In the genomic region with DNA sequence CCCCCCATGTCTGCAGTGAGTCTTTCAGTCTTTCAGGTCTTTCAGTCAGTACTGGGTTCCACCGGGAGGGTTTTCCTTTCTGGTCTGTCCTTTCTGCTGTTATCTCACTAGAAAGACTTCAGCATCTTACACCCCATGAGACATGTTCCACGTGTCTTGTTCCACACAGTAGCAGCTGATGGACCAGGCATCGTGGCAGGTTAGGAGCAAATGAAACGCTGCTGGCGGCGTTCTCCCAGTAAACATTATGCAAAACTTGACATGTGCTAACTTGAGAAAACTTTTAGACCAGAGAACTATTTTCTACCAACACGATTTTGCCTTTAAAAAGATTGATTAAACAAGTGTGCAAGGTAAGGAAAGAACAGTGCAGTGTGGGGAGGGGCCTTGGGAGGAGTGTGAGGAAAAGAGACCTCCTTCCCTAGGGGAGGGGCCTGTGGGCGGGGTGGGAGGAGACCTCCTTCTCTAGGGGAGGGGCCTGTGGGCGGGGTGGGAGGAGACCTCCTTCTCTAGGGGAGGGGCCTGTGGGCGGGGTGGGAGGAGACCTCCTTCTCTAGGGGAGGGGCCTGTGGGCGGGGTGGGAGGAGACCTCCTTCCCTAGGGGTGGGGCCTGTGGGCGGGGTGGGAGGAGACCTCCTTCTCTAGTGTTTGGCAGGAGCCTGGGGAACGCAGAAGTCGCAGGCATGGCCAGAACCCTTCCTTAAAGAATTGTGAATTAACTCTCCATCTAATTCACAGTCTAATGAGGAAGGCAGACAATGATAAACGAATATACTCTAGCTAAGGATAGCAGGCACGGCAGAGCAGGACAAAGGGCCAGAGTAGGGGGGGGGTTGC, we compare ENCODE assay signal across 8 mouse cellular contexts.
A peak's percentile ranks its signal among the peaks of the same experiment; 100 is the strongest.
DNase-seq lines count a peak whose midpoint lies in the region; ATAC-seq and TF ChIP-seq lines count a peak whose summit lies in the region.

No protein-coding gene starts in this region.

- 5% methylated on average over 16 of the region's 16 CpGs for whole genome bisulfite sequencing in heart, embryonic 13.5 days

- H3K27ac ChIP-seq in left cerebral cortex, adult 2 months: no peak overlapping the region
- no peak overlapping the region for H3K27ac ChIP-seq in cortical plate, adult 2 months (ENCODE audit: insufficient read depth, low read length)
- peak overlapping the region; percentile 53 for H3K27ac ChIP-seq in heart, embryonic 13.5 days (replicated peaks)

- ATAC-seq in heart, embryonic 13.5 days (ENCODE audit: extremely low read depth, insufficient number of reproducible peaks, low FRiP score, low TSS enrichment): peak; percentile 68; the same call in 1 of the 2 replicates
- peak; percentile 54 for ATAC-seq in megakaryocyte, adult 5-6 weeks (ENCODE audit: poor library complexity, severe bottlenecking)

- intact Hi-C loops in left cerebral cortex, adult 2 months (cut with DNase I): loop anchor here (5.0 kb wide), 3 partner anchors 82 to 1418 kb away; a partner anchor contains a TSS
- intact Hi-C loops in left cerebral cortex, postnatal 14 days (cut with DNase I): loop anchor here (5.0 kb wide), 1 partner anchor 82 kb away; a partner anchor contains a TSS

- peak overlapping the region; percentile 74 for H3K4me2 ChIP-seq in heart, embryonic 13.5 days

- no peaks in the 10 kb centered on the region for H3K27me3 ChIP-seq in heart, embryonic 13.5 days (replicated peaks)
- no peaks in the 10 kb centered on the region for H3K27me3 ChIP-seq in splenic B cell, adult 2 months (ENCODE audit: control insufficient read depth, insufficient read depth, low read length, poor library complexity, severe bottlenecking)

- H3K4me1 ChIP-seq in cortical plate, adult 2 months (ENCODE audit: control insufficient read depth, insufficient read depth, low read length): peaks cover 2% of the 10 kb centered on the region
- H3K4me1 ChIP-seq in heart, embryonic 13.5 days: peaks cover 15% of the 10 kb centered on the region

- H3K9ac ChIP-seq in heart, embryonic 13.5 days: peak overlapping the region; percentile 79

- TF ChIP-seq POLR2A in cortical plate, adult 2 months (IDR thresholded peaks at IDR 0.05; ENCODE audit: extremely low read depth, insufficient read depth, low read length): no peak

- TF ChIP-seq CTCF in left cerebral cortex, adult 2 months (IDR thresholded peaks at IDR 0.05): no peak
- no peak for TF ChIP-seq CTCF in cortical plate, adult 2 months (IDR thresholded peaks at IDR 0.05; ENCODE audit: extremely low read depth, insufficient read depth, low read length)

- H3K4me3 ChIP-seq in left cerebral cortex, adult 2 months: peak overlapping the region; percentile 44
- H3K4me3 ChIP-seq in cortical plate, adult 2 months (ENCODE audit: insufficient read depth, low read length): peak overlapping the region; percentile 14; the same call in 1 of the 2 replicates
- peak overlapping the region; percentile 56 for H3K4me3 ChIP-seq in heart, embryonic 13.5 days

- H3K36me3 ChIP-seq in heart, embryonic 13.5 days: no peaks in the 10 kb centered on the region
- H3K36me3 ChIP-seq in splenic B cell, adult 2 months (ENCODE audit: control insufficient read depth, insufficient read depth, low read length, poor library complexity, severe bottlenecking): no peaks in the 10 kb centered on the region

- H3K9me3 ChIP-seq in heart, embryonic 13.5 days: no peaks in the 10 kb centered on the region

- DNase-seq in left cerebral cortex, adult 2 months (ENCODE audit: extremely low spot score in 1 of 2, low spot score in 2 of 2): no peak
- DNase-seq in left cerebral cortex, postnatal 14 days (ENCODE audit: low spot score in 2 of 2): no peak
- peak; percentile 69 for DNase-seq in kidney, postnatal 10 days
- peak; percentile 68 for DNase-seq in splenic B cell, adult 2 months (ENCODE audit: low read depth, low spot score)
- DNase-seq in frontal cortex, adult 2 months (ENCODE audit: extremely low spot score in 1 of 2, low spot score in 1 of 2): no peak

Comparison
In these comparisons a context has a peak if more than half of its experiments do, and no peak if none do; other contexts are left out.
1. DNase-seq: peak in kidney, postnatal 10 days (single experiment) and splenic B cell, adult 2 months (single experiment); none in left cerebral cortex, adult 2 months (0 of 2), left cerebral cortex, postnatal 14 days (0 of 2) and frontal cortex, adult 2 months (0 of 2).
2. Peak in every context shown above with its lines, with median percentiles within 50 percentile points of each other: H3K4me3 ChIP-seq.